Mouse (Mus musculus): Measurements from ENCODE around the gene Dnaja3.

GRCm38 (mm10) chr16:4718753-4719518, 79.1 kb downstream of the Dnaja3 start, which contains the start of gene Nmral1:
- TF ChIP-seq CTCF (IDR thresholded peaks at IDR 0.05; ENCODE audit: borderline replicate concordance, control insufficient read depth, extremely low read depth, insufficient read depth, low read length, poor library complexity): no peak
- TF ChIP-seq POLR2A (IDR thresholded peaks at IDR 0.05; ENCODE audit: control insufficient read depth, extremely low read depth, insufficient read depth, low read length, poor library complexity): no peak

Measured in thymus, adult 2 months (tissue).